Comparison of ENCODE assay signal across 8 mouse cellular contexts in the genomic region with DNA sequence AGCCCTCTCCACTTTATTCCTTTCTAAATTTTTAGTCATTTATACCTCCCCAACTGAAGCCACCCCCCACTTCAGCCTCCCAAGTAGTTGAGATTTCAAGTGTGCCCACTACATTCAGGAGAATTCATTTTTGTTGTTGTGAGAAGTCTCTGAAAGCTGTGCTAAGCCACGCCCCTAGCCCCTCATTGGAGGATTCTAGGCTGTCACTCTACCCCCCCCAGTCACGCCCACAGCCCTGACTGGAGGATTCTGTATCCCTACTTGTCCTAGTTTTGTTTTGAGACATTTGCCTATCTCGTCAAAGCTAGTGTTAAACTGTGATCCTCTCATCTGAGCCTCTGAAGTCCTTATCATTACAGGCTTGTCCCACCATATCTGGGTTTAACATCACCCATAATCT. TPM values are rescaled to one million over a fixed set of nuclear protein-coding genes. Genes with fewer than 3 reads are reported as not detected.
DNase-seq lines count a peak whose midpoint lies in the region; ATAC-seq and TF ChIP-seq lines count a peak whose summit lies in the region.
"Had no signal": no experiment of that assay in that cellular context is flagged by ENCODE, and none has a peak within 500 bp of the region (broad histone marks: within the 10 kb centered on the region; RNA-seq: fewer than 3 reads in every experiment).

No protein-coding gene starts in this region.

- H3K27me3 ChIP-seq in midbrain, embryonic 14.5 days (ENCODE audit: control insufficient read depth, insufficient read depth, low read length): no peaks in the 10 kb centered on the region
- H3K27me3 ChIP-seq in midbrain, postnatal 0 days (ENCODE audit: insufficient read depth, low read length): no peaks in the 10 kb centered on the region
- H3K27me3 ChIP-seq in heart, embryonic 15.5 days: no peaks in the 10 kb centered on the region
- H3K27me3 ChIP-seq in liver, postnatal 0 days (ENCODE audit: insufficient read depth, low read length): no peaks in the 10 kb centered on the region

- 17% methylated on average over 3 of the region's 3 CpGs for WGBS in midbrain, embryonic 14.5 days
- WGBS in midbrain, postnatal 0 days: 10% methylated on average over 3 of the region's 3 CpGs
- WGBS in heart, embryonic 15.5 days: 20% methylated on average over 3 of the region's 3 CpGs
- WGBS in liver, postnatal 0 days (ENCODE audit: insufficient replicate concordance): 20% methylated on average over 3 of the region's 3 CpGs

- no peak overlapping the region for H3K9ac ChIP-seq in midbrain, embryonic 14.5 days (replicated peaks; ENCODE audit: low read length)
- no peak overlapping the region for H3K9ac ChIP-seq in midbrain, postnatal 0 days (replicated peaks; ENCODE audit: low read length, poor library complexity, severe bottlenecking)
- H3K9ac ChIP-seq in heart, embryonic 15.5 days: no peak overlapping the region
- H3K9ac ChIP-seq in liver, postnatal 0 days (replicated peaks): no peak overlapping the region

- no peaks in the 10 kb centered on the region for H3K9me3 ChIP-seq in midbrain, embryonic 14.5 days (ENCODE audit: control insufficient read depth, low read length)
- no peaks in the 10 kb centered on the region for H3K9me3 ChIP-seq in midbrain, postnatal 0 days (ENCODE audit: low read length)
- no peaks in the 10 kb centered on the region for H3K9me3 ChIP-seq in heart, embryonic 15.5 days (replicated peaks)
- no peaks in the 10 kb centered on the region for H3K9me3 ChIP-seq in liver, postnatal 0 days (ENCODE audit: low read length)

- no peak for TF ChIP-seq CTCF in midbrain, postnatal 0 days (IDR thresholded peaks at IDR 0.05)
- TF ChIP-seq CTCF in liver, postnatal 0 days (IDR thresholded peaks at IDR 0.05; ENCODE audit: low read depth): no peak

- H3K4me3 ChIP-seq in midbrain, embryonic 14.5 days (replicated peaks; ENCODE audit: low read depth, low read length): no peak overlapping the region
- H3K4me3 ChIP-seq in midbrain, postnatal 0 days (ENCODE audit: low read depth, low read length): no peak overlapping the region
- peak overlapping the region; percentile 12; the same call in 1 of the 2 replicates for H3K4me3 ChIP-seq in heart, embryonic 15.5 days
- 0 out of 2 replicates have a peak overlapping the region, but pooled peaks have one; percentile 19 for H3K4me3 ChIP-seq in liver, postnatal 0 days (ENCODE audit: low read depth, low read length)

- H3K36me3 ChIP-seq in midbrain, embryonic 14.5 days (ENCODE audit: control insufficient read depth, insufficient read depth, low read length): no peaks in the 10 kb centered on the region
- no peaks in the 10 kb centered on the region for H3K36me3 ChIP-seq in midbrain, postnatal 0 days (ENCODE audit: insufficient read depth, low read length)
- H3K36me3 ChIP-seq in heart, embryonic 15.5 days: no peaks in the 10 kb centered on the region
- no peaks in the 10 kb centered on the region for H3K36me3 ChIP-seq in liver, postnatal 0 days (replicated peaks; ENCODE audit: insufficient read depth, low read length)

- no peak for ATAC-seq in midbrain, embryonic 14.5 days (ENCODE audit: low FRiP score, low TSS enrichment)
- ATAC-seq in midbrain, postnatal 0 days (ENCODE audit: low FRiP score): no peak
- no peak for ATAC-seq in heart, embryonic 15.5 days (replicated peaks; ENCODE audit: insufficient number of reproducible peaks, insufficient read depth, low FRiP score, low read depth)
- peak; percentile 44; the same call in 1 of the 2 replicates for ATAC-seq in liver, postnatal 0 days

- no peak for TF ChIP-seq EP300 in liver, postnatal 0 days (IDR thresholded peaks at IDR 0.05; ENCODE audit: low read depth)

- no peak overlapping the region for H3K27ac ChIP-seq in midbrain, embryonic 14.5 days (replicated peaks; ENCODE audit: low read depth, low read length)
- H3K27ac ChIP-seq in midbrain, postnatal 0 days (ENCODE audit: low read depth, low read length): no peak overlapping the region
- no peak overlapping the region for H3K27ac ChIP-seq in heart, embryonic 15.5 days
- 0 out of 2 replicates have a peak overlapping the region, but pooled peaks have one; percentile 0 for H3K27ac ChIP-seq in liver, postnatal 0 days (ENCODE audit: low read depth)
- H3K27ac ChIP-seq: macrophage had no signal

- no peak overlapping the region for H3K4me2 ChIP-seq in midbrain, embryonic 14.5 days (ENCODE audit: low read length)
- H3K4me2 ChIP-seq in midbrain, postnatal 0 days (ENCODE audit: low read depth, low read length, poor library complexity, severe bottlenecking): no peak overlapping the region
- peak overlapping the region; percentile 31; the same call in 1 of the 2 replicates for H3K4me2 ChIP-seq in heart, embryonic 15.5 days
- H3K4me2 ChIP-seq in liver, postnatal 0 days (ENCODE audit: low read depth, low read length): peak overlapping the region; percentile 2

- peaks cover 8% of the 10 kb centered on the region; the same call in 1 of the 2 replicates for H3K4me1 ChIP-seq in midbrain, embryonic 14.5 days (ENCODE audit: control insufficient read depth, insufficient read depth, low read length)
- peaks cover 7% of the 10 kb centered on the region for H3K4me1 ChIP-seq in midbrain, postnatal 0 days (ENCODE audit: insufficient read depth, low read length)
- H3K4me1 ChIP-seq in heart, embryonic 15.5 days (replicated peaks): peaks cover 13% of the 10 kb centered on the region
- H3K4me1 ChIP-seq in liver, postnatal 0 days (ENCODE audit: insufficient read depth): peaks cover 14% of the 10 kb centered on the region

- peak; percentile 57 for DNase-seq in midbrain, embryonic 14.5 days
- DNase-seq in midbrain, postnatal 0 days (ENCODE audit: low spot score): no peak
- DNase-seq in adrenal gland, postnatal 36 days: peak; percentile 54 to 68
- peak; percentile 80 for DNase-seq in liver, postnatal 0 days
- no peak for DNase-seq in left cerebral cortex, adult 9 months (ENCODE audit: low spot score in 2 of 2)
- DNase-seq in layer of hippocampus, adult 18-20 months (ENCODE audit: low spot score in 2 of 2): no peak

RNA-seq across cellular contexts. Expression of gene Ushbp1, which starts 2.7 kb away (rescaled TPM):
- 3.5 and 5.7 TPM in 2 replicates for polyA plus RNA-seq in midbrain, embryonic 14.5 days (2014; fragmentation: Nextera tagmentation; extraction: Ambion mirVana)
- total RNA-seq in midbrain, postnatal 0 days (2014; rRNA removed): 3.0 and 4.4 TPM in 2 replicates
- 3.9 and 4.3 TPM in 2 replicates for polyA plus RNA-seq in midbrain, postnatal 0 days (2015; fragmentation: Nextera tagmentation; extraction: Ambion mirVana)
- 10 to 100 TPM; 12.7 to 20.6 TPM for total RNA-seq in adrenal gland, postnatal 36 days (2021)
- 14.6 and 17.3 TPM in 2 replicates for polyA plus RNA-seq in heart, embryonic 15.5 days (2015; fragmentation: Nextera tagmentation; extraction: Ambion mirVana)
- 4.6 and 5.6 TPM in 2 replicates for polyA plus RNA-seq in liver, postnatal 0 days (2015; fragmentation: Nextera tagmentation; extraction: Ambion mirVana)
- total RNA-seq in layer of hippocampus, adult 18-20 months (2021): 1 to 10 TPM; 3.3 TPM
- polyA plus RNA-seq: macrophage had no signal

RNA-seq across cellular contexts. Expression of gene Babam1, which starts 3.8 kb away (rescaled TPM):
- 78.3 and 88.4 TPM in 2 replicates for polyA plus RNA-seq in midbrain, embryonic 14.5 days (2014; fragmentation: Nextera tagmentation; extraction: Ambion mirVana)
- 78.1 and 124 TPM in 2 replicates for total RNA-seq in midbrain, postnatal 0 days (2014; rRNA removed)
- 90.2 and 98.4 TPM in 2 replicates for polyA plus RNA-seq in midbrain, postnatal 0 days (2015; fragmentation: Nextera tagmentation; extraction: Ambion mirVana)
- 100 to 1,000 TPM in 1 of 2 experiments, 10 to 100 TPM in 1; 90.6 to 102 TPM for total RNA-seq in adrenal gland, postnatal 36 days (2021)
- 75.5 and 89.9 TPM in 2 replicates for polyA plus RNA-seq in heart, embryonic 15.5 days (2015; fragmentation: Nextera tagmentation; extraction: Ambion mirVana)
- polyA plus RNA-seq in liver, postnatal 0 days (2015; fragmentation: Nextera tagmentation; extraction: Ambion mirVana): 40.0 and 40.7 TPM in 2 replicates
- 100 to 1,000 TPM in 1 of 2 experiments, 10 to 100 TPM in 1; 94.1 to 103 TPM for total RNA-seq in layer of hippocampus, adult 18-20 months (2021)

RNA-seq across cellular contexts. Expression of gene Nr2f6, which starts 11.1 kb away (rescaled TPM):
- polyA plus RNA-seq in midbrain, embryonic 14.5 days (2014; fragmentation: Nextera tagmentation; extraction: Ambion mirVana): 24.9 and 29.4 TPM in 2 replicates
- total RNA-seq in midbrain, postnatal 0 days (2014; rRNA removed): 95.6 and 106 TPM in 2 replicates
- 31.1 and 32.9 TPM in 2 replicates for polyA plus RNA-seq in midbrain, postnatal 0 days (2015; fragmentation: Nextera tagmentation; extraction: Ambion mirVana)
- 10 to 100 TPM; 69.8 to 71.8 TPM for total RNA-seq in adrenal gland, postnatal 36 days (2021)
- 43.4 and 51.5 TPM in 2 replicates for polyA plus RNA-seq in heart, embryonic 15.5 days (2015; fragmentation: Nextera tagmentation; extraction: Ambion mirVana)
- 38.0 and 46.6 TPM in 2 replicates for polyA plus RNA-seq in liver, postnatal 0 days (2015; fragmentation: Nextera tagmentation; extraction: Ambion mirVana)
- total RNA-seq in layer of hippocampus, adult 18-20 months (2021): 10 to 100 TPM; 44.6 to 46.5 TPM

RNA-seq across cellular contexts. Expression of gene Ankle1, which starts 12.9 kb away (rescaled TPM):
- 3.0 and 5.3 TPM in 2 replicates for polyA plus RNA-seq in midbrain, embryonic 14.5 days (2014; fragmentation: Nextera tagmentation; extraction: Ambion mirVana)
- total RNA-seq in midbrain, postnatal 0 days (2014; rRNA removed): 1.2 and 2.2 TPM in 2 replicates
- 1.1 and 1.2 TPM in 2 replicates for polyA plus RNA-seq in midbrain, postnatal 0 days (2015; fragmentation: Nextera tagmentation; extraction: Ambion mirVana)
- 1 to 10 TPM; 1.1 to 1.4 TPM for total RNA-seq in adrenal gland, postnatal 36 days (2021)
- 23.0 and 34.0 TPM in 2 replicates for polyA plus RNA-seq in heart, embryonic 15.5 days (2015; fragmentation: Nextera tagmentation; extraction: Ambion mirVana)
- polyA plus RNA-seq in liver, postnatal 0 days (2015; fragmentation: Nextera tagmentation; extraction: Ambion mirVana): 11.4 and 11.9 TPM in 2 replicates
- total RNA-seq in layer of hippocampus, adult 18-20 months (2021): under 1 TPM; 0.22 to 0.25 TPM

RNA-seq across cellular contexts. Expression of gene Ocel1, which starts 21.8 kb away (rescaled TPM):
- polyA plus RNA-seq in midbrain, embryonic 14.5 days (2014; fragmentation: Nextera tagmentation; extraction: Ambion mirVana): 4.2 and 4.3 TPM in 2 replicates
- total RNA-seq in midbrain, postnatal 0 days (2014; rRNA removed): 9.4 and 10.5 TPM in 2 replicates
- polyA plus RNA-seq in midbrain, postnatal 0 days (2015; fragmentation: Nextera tagmentation; extraction: Ambion mirVana): 5.4 and 5.5 TPM in 2 replicates
- 10 to 100 TPM; 16.6 to 22.1 TPM for total RNA-seq in adrenal gland, postnatal 36 days (2021)
- 4.9 and 7.2 TPM in 2 replicates for polyA plus RNA-seq in heart, embryonic 15.5 days (2015; fragmentation: Nextera tagmentation; extraction: Ambion mirVana)
- 5.3 and 5.9 TPM in 2 replicates for polyA plus RNA-seq in liver, postnatal 0 days (2015; fragmentation: Nextera tagmentation; extraction: Ambion mirVana)
- 10 to 100 TPM; 14.3 to 17.9 TPM for total RNA-seq in layer of hippocampus, adult 18-20 months (2021)

Comparison
In these comparisons a context has a peak if more than half of its experiments do, and no peak if none do; other contexts are left out.
1. DNase-seq: peak in midbrain, embryonic 14.5 days (single experiment), adrenal gland, postnatal 36 days (2 of 2) and liver, postnatal 0 days (single experiment); none in midbrain, postnatal 0 days (single experiment), left cerebral cortex, adult 9 months (0 of 2) and layer of hippocampus, adult 18-20 months (0 of 2).
2. H3K4me2 ChIP-seq: peak in heart, embryonic 15.5 days (single experiment) and liver, postnatal 0 days (single experiment); none in midbrain, embryonic 14.5 days (single experiment) and midbrain, postnatal 0 days (single experiment).
3. H3K4me3 ChIP-seq: peak in heart, embryonic 15.5 days (single experiment) and liver, postnatal 0 days (single experiment); none in midbrain, embryonic 14.5 days (single experiment) and midbrain, postnatal 0 days (single experiment).